Mouse (Mus musculus) midbrain, embryonic 16.5 days (tissue): Measurements from ENCODE around the gene Nop10. TPM values are rescaled to one million over a fixed set of nuclear protein-coding genes. Genes with fewer than 3 reads are reported as not detected.
A peak's percentile ranks its signal among the peaks of the same experiment; 100 is the strongest.

Experiments
- ATAC-seq: fragments of 200-750 bp; cut with Nextera tagmentation; 2 replicates; pipeline ENCODE4 v1.8.0; 2017; ENCODE audit warnings: moderate TSS enrichment
- H3K27ac ChIP-seq: fragments of 300-500 bp; sonication (generic); 2 replicates; pipeline ENCODE4 v1.5.1; 2014; ENCODE audit warnings: mild to moderate bottlenecking, low read length, mixed read lengths
- H3K27me3 ChIP-seq: fragments of 300-500 bp; sonication (generic); 2 replicates; pipeline ENCODE4 v1.6.1; 2014; ENCODE audit warnings: low read depth, low read length, mixed read lengths; ENCODE audit not compliant: control insufficient read depth, insufficient read depth
- H3K36me3 ChIP-seq: fragments of 300-500 bp; sonication (generic); 2 replicates; pipeline ENCODE4 v1.6.1; 2014; ENCODE audit warnings: mild to moderate bottlenecking, low read length, moderate library complexity, mixed read lengths; ENCODE audit not compliant: control insufficient read depth, insufficient read depth
- H3K4me1 ChIP-seq: fragments of 300-500 bp; sonication (generic); 2 replicates; pipeline ENCODE4 v1.6.1; 2014; ENCODE audit warnings: mild to moderate bottlenecking, low read length, mixed read lengths; ENCODE audit not compliant: control insufficient read depth, insufficient read depth
- H3K4me2 ChIP-seq: fragments of 300-500 bp; sonication (generic); 2 replicates; pipeline ENCODE4 v1.6.1; 2014; ENCODE audit warnings: mild to moderate bottlenecking, low read length, mixed read lengths
- H3K4me3 ChIP-seq: fragments of 300-500 bp; sonication (generic); 2 replicates; pipeline ENCODE4 v1.5.1; 2014; ENCODE audit warnings: low read depth, mild to moderate bottlenecking, low read length, moderate library complexity, mixed read lengths
- H3K9ac ChIP-seq: fragments of 300-500 bp; sonication (generic); 2 replicates; pipeline ENCODE4 v1.6.1; 2014; ENCODE audit warnings: low read depth, low read length, mixed read lengths
- H3K9me3 ChIP-seq: fragments of 300-500 bp; sonication (generic); replicated peaks from 2 replicates; pipeline ENCODE4 v1.6.1; 2014; ENCODE audit warnings: mild to moderate bottlenecking, low read length, mixed read lengths; ENCODE audit not compliant: control insufficient read depth, poor library complexity, severe bottlenecking
- WGBS: fragments of 180-500 bp; shearing (Covaris S2); extraction: QIAGEN DNeasy Blood & Tissue Kit; methylation state at CpG from one replicate; pipeline ENCODE4 v1.1.7; 2014; 5-methylcytosine and 5-hydroxymethylcytosine counted together
- polyA plus RNA-seq: library from polyadenylated mRNA; unstranded; fragments of >200 nt; fragmentation: Nextera tagmentation; extraction: Ambion mirVana; gene quantifications from 2 replicates; pipeline ENCODE4 v1.2.1, GENCODE M21; 2015

Gene Nop10
- polyA plus RNA-seq, 1 experiment from 2014 or later = 155 TPM

DNA sequence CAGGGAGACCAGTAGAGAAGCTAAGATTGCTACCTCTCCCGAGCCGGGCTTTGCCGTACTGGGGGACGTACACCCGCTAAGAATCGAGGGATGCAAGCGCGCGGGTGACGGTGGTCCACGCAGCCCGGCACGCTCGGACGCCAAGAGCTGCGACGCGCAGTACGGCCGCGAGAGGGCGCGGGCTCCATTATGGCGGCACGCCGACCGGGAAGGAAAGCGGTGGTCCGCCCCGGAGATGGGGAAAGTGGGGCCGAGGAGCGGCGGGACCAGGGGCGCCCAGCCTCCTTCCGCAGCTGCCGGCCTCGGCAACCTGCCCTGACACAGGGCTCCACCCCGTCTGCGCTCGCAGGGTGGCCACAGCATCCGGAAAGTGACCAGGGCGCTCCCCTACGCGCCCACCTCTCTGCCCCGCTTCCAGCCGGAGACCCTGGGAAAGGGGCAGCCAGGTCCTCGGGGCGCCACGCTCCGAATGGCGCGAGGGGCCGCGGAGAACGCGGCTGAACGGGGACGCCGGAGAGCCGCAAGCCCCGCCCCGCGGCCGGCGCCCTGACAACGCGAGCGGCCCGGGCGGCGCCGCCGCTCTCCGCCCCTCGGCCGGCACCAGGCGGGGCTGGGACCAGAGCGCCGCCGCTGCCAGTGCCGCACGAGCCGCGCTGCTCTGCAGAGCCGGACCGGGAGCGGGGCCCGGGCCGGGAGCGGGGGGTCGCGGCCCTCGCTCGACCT, 22.4 kb upstream of the Nop10 start, which contains the start of gene Lpcat4:
TSS of gene Lpcat4 (plus strand) at position 257 of the 723 bp plus-strand sequence.
- peak within 1 kb of the TSS; percentile 96 for H3K27ac ChIP-seq
- under 1% methylated on average over 85 of the region's 94 CpGs for WGBS
- H3K9me3 ChIP-seq = no peaks in the 10 kb centered on the region
- ATAC-seq = peak; percentile 92
- no peaks in the 10 kb centered on the region for H3K27me3 ChIP-seq
- peak within 1 kb of the TSS; percentile 55 for H3K4me2 ChIP-seq
- H3K36me3 ChIP-seq = peaks cover 8% of the 10 kb centered on the region
- peak within 1 kb of the TSS; percentile 79 for H3K4me3 ChIP-seq
- peak within 1 kb of the TSS; percentile 85 for H3K9ac ChIP-seq
- peaks cover 9% of the 10 kb centered on the region for H3K4me1 ChIP-seq

DNA sequence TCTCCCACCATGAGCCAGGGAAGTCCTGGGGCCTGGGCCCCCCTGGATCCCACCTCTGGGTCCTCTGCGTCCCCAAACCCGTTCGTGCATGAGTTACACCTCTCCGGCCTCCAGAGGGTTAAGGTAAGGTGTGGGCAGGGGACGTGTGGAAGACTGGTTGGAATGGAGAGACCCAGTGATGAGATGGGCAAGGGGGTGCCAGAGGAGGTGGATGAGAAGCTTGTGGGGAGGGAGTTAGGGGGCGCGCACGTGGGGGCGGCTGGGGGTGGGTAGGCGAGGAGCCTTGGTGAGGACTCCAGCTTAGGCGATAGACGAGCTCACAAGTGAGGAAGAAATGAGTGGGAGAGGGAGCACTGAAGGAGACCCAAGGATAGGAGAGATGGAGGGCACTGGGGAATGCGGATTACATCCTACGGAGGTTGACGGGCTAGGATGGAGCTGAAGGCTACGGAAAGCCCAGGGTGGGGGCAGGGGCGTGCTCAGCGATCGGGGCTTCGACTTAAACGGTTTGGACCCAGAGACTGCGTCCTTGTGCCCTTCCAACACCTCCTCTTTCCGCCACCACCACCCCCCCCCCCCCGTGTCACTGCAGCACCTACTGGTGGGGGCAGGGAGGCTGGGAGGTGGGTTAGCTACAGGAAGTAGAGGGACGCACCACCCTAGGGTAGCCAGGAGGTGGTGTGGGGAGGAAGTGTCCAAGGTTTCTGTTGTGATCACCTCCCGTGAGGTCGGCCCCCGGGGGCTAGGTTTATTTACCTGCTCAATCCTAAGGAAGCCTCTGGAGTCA, 21.6 kb upstream of the Nop10 start:
- ATAC-seq = peak; percentile 76
- Histone ChIP-seq H3K4me1 (peaks cover 9% of the 10 kb centered on the region), H3K36me3 (peaks cover 11% of the 10 kb centered on the region), H3K9me3 (no peaks in the 10 kb centered on the region), H3K4me2 (peak overlapping the region; percentile 55), H3K27ac (peak overlapping the region; percentile 96), H3K27me3 (no peaks in the 10 kb centered on the region), H3K9ac (peak overlapping the region; percentile 85), H3K4me3 (peak overlapping the region; percentile 79)
- 1% methylated on average over 26 of the region's 28 CpGs for whole genome bisulfite sequencing

DNA sequence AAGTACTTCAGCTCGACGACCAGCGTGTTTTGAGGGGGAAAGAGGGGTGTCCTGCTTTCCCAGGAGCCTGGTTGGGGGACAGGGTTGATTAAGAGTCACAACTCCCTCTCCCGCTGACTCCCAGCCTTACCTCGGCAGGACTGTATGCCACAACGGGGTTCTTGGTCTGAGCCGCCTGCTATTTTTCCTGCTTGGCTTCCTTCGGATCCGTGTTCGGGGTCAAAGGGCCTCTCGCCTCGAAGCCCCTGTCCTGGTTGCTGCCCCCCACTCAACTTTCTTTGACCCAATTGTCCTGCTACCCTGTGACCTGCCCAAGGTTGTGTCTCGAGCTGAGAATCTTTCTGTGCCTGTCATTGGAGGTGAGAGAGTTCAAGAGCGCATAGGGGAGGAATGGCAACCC, 19.9 kb upstream of the Nop10 start:
- no peak for ATAC-seq
- WGBS = 88% methylated on average over 14 of the region's 14 CpGs
- no peak overlapping the region for H3K4me3 ChIP-seq
- no peak overlapping the region for H3K9ac ChIP-seq
- peaks cover 9% of the 10 kb centered on the region for H3K4me1 ChIP-seq
- H3K36me3 ChIP-seq = peaks cover 19% of the 10 kb centered on the region
- no peaks in the 10 kb centered on the region for H3K27me3 ChIP-seq
- no peak overlapping the region for H3K27ac ChIP-seq
- no peak overlapping the region for H3K4me2 ChIP-seq
- no peaks in the 10 kb centered on the region for H3K9me3 ChIP-seq

DNA sequence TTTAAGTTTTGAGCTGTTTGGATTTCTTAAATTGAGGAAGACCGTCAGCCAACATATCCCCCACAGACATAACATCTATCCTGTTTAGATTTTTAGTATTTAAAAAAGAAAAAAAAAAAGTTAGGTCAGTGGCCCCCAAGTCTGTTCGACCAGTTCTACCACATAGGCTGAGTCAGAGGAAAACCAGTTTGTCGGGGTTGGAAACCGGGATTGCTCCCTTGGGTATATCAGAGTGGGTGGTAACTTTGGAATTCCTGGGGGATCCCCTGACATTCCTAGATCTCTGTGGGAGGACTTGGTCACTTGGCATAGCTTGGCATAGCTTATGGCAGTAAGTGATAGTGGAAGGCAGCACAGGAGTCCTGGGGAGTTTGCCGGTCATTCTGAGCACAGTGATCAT, 16.4 kb upstream of the Nop10 start:
- Histone ChIP-seq H3K27ac (no peak overlapping the region), H3K4me3 (no peak overlapping the region), H3K9me3 (no peaks in the 10 kb centered on the region), H3K36me3 (peaks cover 23% of the 10 kb centered on the region), H3K27me3 (no peaks in the 10 kb centered on the region), H3K4me1 (peaks cover 7% of the 10 kb centered on the region), H3K4me2 (no peak overlapping the region), H3K9ac (no peak overlapping the region)
- no peak for ATAC-seq
- 96% methylated on average over 5 of the region's 5 CpGs for WGBS

DNA sequence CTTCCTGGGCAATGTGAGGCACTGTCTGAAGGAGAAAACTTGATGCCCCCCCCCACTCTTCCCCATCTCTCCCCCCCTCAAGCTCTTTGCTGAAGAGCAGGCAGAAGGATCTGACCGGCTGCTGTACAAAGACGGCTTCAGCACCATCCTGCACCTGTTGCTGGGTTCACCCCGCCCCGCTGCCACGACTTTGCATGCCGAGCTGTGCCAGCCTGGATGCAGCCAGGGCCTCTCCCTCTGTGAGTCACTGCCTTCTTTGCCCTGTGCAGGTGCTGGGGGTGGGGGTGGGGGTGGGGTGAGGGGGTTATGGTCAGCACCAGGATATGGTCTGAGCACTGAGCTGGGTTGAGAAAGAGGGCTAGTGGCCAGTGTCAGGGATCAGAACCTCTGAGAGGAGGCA, 15.5 kb upstream of the Nop10 start:
- H3K36me3 ChIP-seq = peaks cover 23% of the 10 kb centered on the region
- H3K9ac ChIP-seq = no peak overlapping the region
- WGBS = 94% methylated on average over 6 of the region's 6 CpGs
- no peaks in the 10 kb centered on the region for H3K9me3 ChIP-seq
- H3K4me2 ChIP-seq = no peak overlapping the region
- H3K27ac ChIP-seq = no peak overlapping the region
- ATAC-seq = no peak
- H3K4me3 ChIP-seq = no peak overlapping the region
- peaks cover 2% of the 10 kb centered on the region for H3K4me1 ChIP-seq
- H3K27me3 ChIP-seq = no peaks in the 10 kb centered on the region

DNA sequence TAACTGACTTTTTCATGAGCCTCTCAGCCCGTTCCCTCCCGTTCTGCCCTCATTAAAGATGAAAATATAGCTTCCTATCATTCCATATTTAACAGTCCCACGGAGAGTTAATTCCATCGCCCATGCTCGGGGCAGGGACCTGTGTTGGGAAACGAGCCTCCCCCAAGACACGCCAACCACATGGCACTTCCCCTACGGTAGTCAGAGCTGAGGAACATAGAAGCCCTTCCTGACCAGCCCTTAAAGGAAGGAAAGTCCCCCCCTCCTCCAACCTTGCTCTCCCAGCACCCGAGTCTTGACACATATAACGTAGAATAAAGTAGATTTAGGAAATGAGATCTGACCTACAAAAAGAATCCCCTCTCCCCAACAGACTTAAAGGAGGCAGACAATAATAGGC, 14.4 kb upstream of the Nop10 start:
- H3K27ac ChIP-seq = no peak overlapping the region

DNA sequence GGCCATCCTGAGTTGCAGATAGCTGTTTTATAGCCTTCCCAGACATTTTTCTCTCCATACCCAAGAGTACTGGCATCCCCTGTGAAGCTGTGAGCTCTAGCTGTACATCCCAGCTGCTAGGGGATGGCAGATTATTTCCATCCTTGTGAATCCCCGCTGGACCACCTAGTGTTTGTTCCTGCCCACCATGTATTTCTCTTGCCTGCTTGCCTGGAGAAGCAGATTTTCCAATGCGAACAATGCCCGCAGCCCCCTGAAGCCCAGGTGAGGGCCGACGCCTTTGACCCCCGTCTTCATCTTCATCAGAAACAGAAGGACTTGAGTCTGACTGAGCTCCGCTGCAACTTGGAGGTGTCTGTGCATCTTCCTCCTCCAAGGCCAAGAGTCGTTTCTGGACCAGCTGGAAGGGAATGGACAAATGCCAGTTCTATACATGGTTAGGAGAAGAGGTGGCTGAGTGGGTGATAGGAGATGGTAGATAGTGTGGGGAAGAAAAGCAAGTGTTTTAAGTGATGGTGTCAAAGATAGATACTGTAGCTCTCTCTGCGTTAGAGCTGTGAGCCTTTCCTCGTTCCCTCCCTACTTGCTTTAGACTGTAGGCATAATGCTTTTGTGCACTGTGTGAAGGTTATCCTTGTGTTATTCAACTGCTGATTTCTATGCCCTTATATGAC, 11.8 kb upstream of the Nop10 start:
- 92% methylated on average over 10 of the region's 10 CpGs for WGBS
- Histone ChIP-seq H3K36me3 (peaks cover 12% of the 10 kb centered on the region), H3K4me1 (no peaks in the 10 kb centered on the region), H3K27ac (no peak overlapping the region), H3K4me3 (no peak overlapping the region), H3K9ac (no peak overlapping the region), H3K9me3 (no peaks in the 10 kb centered on the region), H3K4me2 (no peak overlapping the region), H3K27me3 (no peaks in the 10 kb centered on the region)
- no peak for ATAC-seq

More for the DNA sequence above, 14.4 kb upstream of the Nop10 start:
- Histone ChIP-seq H3K9ac (no peak overlapping the region), H3K4me2 (no peak overlapping the region), H3K27me3 (no peaks in the 10 kb centered on the region), H3K36me3 (peaks cover 23% of the 10 kb centered on the region), H3K4me1 (no peaks in the 10 kb centered on the region), H3K9me3 (no peaks in the 10 kb centered on the region), H3K4me3 (no peak overlapping the region)
- 88% methylated on average over 10 of the region's 10 CpGs for WGBS
- ATAC-seq = no peak

DNA sequence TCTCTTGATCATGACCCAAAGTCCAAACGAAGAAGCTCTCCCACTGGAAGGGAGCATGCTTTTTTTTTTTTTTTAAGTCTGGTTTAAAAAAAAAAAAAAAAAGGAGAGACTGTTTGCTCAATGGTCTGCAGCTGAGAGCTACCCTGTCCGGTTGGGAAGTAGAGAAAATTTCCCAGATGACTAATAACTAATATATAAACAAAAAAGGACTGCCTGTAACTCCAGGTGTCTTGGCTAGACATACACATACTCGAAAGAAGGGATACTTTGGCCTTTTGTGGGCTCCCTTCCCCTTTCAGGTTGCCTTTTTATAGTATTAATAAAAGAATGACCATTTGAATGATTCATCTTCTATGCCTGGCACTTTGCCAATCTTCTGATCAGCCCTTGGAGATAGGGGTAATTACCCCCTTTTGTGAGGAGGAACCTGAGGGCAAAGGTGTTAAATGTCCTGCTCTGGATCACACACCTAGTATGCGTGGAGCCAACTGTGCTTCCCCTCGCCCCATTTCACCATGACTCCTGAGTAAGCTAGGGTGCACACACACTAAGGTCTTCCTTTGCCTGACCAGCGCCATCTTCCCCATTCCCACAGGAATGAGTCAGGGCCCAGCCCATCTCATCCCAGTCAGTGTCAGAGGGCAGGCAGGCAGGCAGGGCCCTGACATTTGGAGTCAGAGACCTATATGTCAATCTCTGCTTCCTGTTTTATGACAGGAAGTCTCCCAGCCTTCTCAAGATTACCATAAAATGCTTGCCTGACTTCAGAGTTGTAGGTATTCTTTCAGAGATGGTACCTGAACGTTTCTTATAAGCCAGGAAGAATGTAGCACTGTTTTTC, 6.8 kb upstream of the Nop10 start:
- Histone ChIP-seq H3K4me1 (no peaks in the 10 kb centered on the region), H3K9ac (no peak overlapping the region), H3K4me3 (no peak overlapping the region), H3K36me3 (no peaks in the 10 kb centered on the region), H3K4me2 (no peak overlapping the region), H3K9me3 (no peaks in the 10 kb centered on the region), H3K27ac (no peak overlapping the region), H3K27me3 (no peaks in the 10 kb centered on the region)
- no peak for ATAC-seq
- 71% methylated on average over 7 of the region's 7 CpGs for WGBS
